Mouse (Mus musculus): ENCODE measurements around the gene Hibadh. TPM values are rescaled to one million over a fixed set of nuclear protein-coding genes. Genes with fewer than 3 reads are reported as not detected.

The Hibadh gene
- polyA plus RNA-seq, 1 experiment from 2014 or later, result 54.2 TPM

- no peak overlapping the region for H3K4me3 ChIP-seq
- H3K27ac ChIP-seq (replicated peaks), result no peak overlapping the region
- no peak overlapping the region for H3K4me2 ChIP-seq (replicated peaks)
- WGBS, result 30% methylated on average over 5 of the region's 5 CpGs
- H3K36me3 ChIP-seq, result no peaks in the 10 kb centered on the region
- no peak overlapping the region for H3K9ac ChIP-seq (replicated peaks)
- no peaks in the 10 kb centered on the region for H3K27me3 ChIP-seq
- no peaks in the 10 kb centered on the region for H3K9me3 ChIP-seq
- H3K4me1 ChIP-seq, result 0 out of 2 replicates have a peak, but pooled peaks cover 6% of the 10 kb centered on the region
- 0 out of 2 replicates have a peak, but pooled peaks have one; percentile 48 for ATAC-seq (replicated peaks)
Measured at GRCm38 (mm10) chr6:52507171-52507570, 133.0 kb downstream of the Hibadh start.

GRCm38 (mm10) chr6:52505777-52506755 lies 134.1 kb downstream of the Hibadh start:
- WGBS, result 88% methylated on average over 9 of the region's 9 CpGs
- no peak overlapping the region for H3K4me3 ChIP-seq
- no peaks in the 10 kb centered on the region for H3K36me3 ChIP-seq
- no peak overlapping the region for H3K4me2 ChIP-seq (replicated peaks)
- no peaks in the 10 kb centered on the region for H3K9me3 ChIP-seq
- H3K4me1 ChIP-seq, result 0 out of 2 replicates have a peak, but pooled peaks cover 6% of the 10 kb centered on the region
- no peak overlapping the region for H3K27ac ChIP-seq (replicated peaks)
- no peaks in the 10 kb centered on the region for H3K27me3 ChIP-seq
- no peak overlapping the region for H3K9ac ChIP-seq (replicated peaks)
- ATAC-seq (replicated peaks), result no peak

- Histone ChIP-seq H3K27me3 (no peaks in the 10 kb centered on the region), H3K9ac (replicated peaks) (no peak overlapping the region), H3K4me3 (no peak overlapping the region), H3K4me2 (replicated peaks) (no peak overlapping the region), H3K36me3 (no peaks in the 10 kb centered on the region), H3K9me3 (no peaks in the 10 kb centered on the region), H3K27ac (replicated peaks) (no peak overlapping the region), H3K4me1 (0 out of 2 replicates have a peak, but pooled peaks cover 6% of the 10 kb centered on the region)
- no peak for ATAC-seq (replicated peaks)
- 72% methylated on average over 8 of the region's 8 CpGs for WGBS
Measured at GRCm38 (mm10) chr6:52504676-52505460, 135.3 kb downstream of the Hibadh start.

- no peak overlapping the region for H3K27ac ChIP-seq (replicated peaks)
- H3K4me1 ChIP-seq, result 0 out of 2 replicates have a peak, but pooled peaks cover 6% of the 10 kb centered on the region
- no peak overlapping the region for H3K4me3 ChIP-seq
- H3K9me3 ChIP-seq, result no peaks in the 10 kb centered on the region
- no peak overlapping the region for H3K4me2 ChIP-seq (replicated peaks)
- H3K36me3 ChIP-seq, result no peaks in the 10 kb centered on the region
- no peak overlapping the region for H3K9ac ChIP-seq (replicated peaks)
- WGBS, result 93% methylated on average over 2 of the region's 2 CpGs
- H3K27me3 ChIP-seq, result no peaks in the 10 kb centered on the region
- no peak for ATAC-seq (replicated peaks)
Measured at GRCm38 (mm10) chr6:52502986-52503385, 137.2 kb downstream of the Hibadh start.

GRCm38 (mm10) chr6:52501479-52501878 lies 138.7 kb downstream of the Hibadh start:
- 93% methylated on average over 1 of the region's 1 CpGs for WGBS
- Histone ChIP-seq H3K4me1 (no peaks in the 10 kb centered on the region), H3K9ac (replicated peaks) (no peak overlapping the region), H3K4me3 (no peak overlapping the region), H3K9me3 (no peaks in the 10 kb centered on the region), H3K27me3 (no peaks in the 10 kb centered on the region), H3K36me3 (no peaks in the 10 kb centered on the region), H3K4me2 (replicated peaks) (no peak overlapping the region), H3K27ac (replicated peaks) (no peak overlapping the region)
- no peak for ATAC-seq (replicated peaks)

Other genes with a start within 250 kb of the Hibadh start
- gene Tax1bp1, start 73.3 kb upstream of the Hibadh start, polyA plus RNA-seq (2015; fragmentation: Nextera tagmentation; extraction: Ambion mirVana), result 153 and 166 TPM in 2 replicates

Data from forebrain, embryonic 15.5 days (tissue).